Mouse (Mus musculus) liver, embryonic 14.5 days (tissue): ENCODE data around the gene Cebpa. TPM values are rescaled to one million over a fixed set of nuclear protein-coding genes. Genes with fewer than 3 reads are reported as not detected.

Experiments
- ATAC-seq: fragments of 200-750 bp; cut with Nextera tagmentation; 2 replicates; pipeline ENCODE4 v1.8.0; 2017; ENCODE audit warnings: moderate number of reproducible peaks, mild to moderate bottlenecking, moderate library complexity; ENCODE audit not compliant: insufficient read depth
- DNase-seq, 3 experiments: peaks; one replicate each; pipeline ENCODE4 v3.0.0-alpha.2; 2012 to 2013; ENCODE audit warnings: low read depth in 3 of 3, low spot score in 3 of 3
- H3K27ac ChIP-seq: fragments of 300-500 bp; sonication (generic); 2 replicates; pipeline ENCODE4 v1.5.1; 2014; ENCODE audit warnings: moderate library complexity, mild to moderate bottlenecking, control low read depth, inconsistent platforms
- H3K27me3 ChIP-seq: fragments of 300-500 bp; sonication (generic); 2 replicates; pipeline ENCODE4 v1.6.1; 2014; ENCODE audit warnings: mild to moderate bottlenecking, low read length, moderate library complexity; ENCODE audit not compliant: control insufficient read depth, insufficient read depth
- H3K36me3 ChIP-seq: fragments of 300-500 bp; sonication (generic); replicated peaks from 2 replicates; pipeline ENCODE4 v1.6.1; 2014; ENCODE audit warnings: low read depth; ENCODE audit not compliant: control insufficient read depth, insufficient read depth
- H3K4me1 ChIP-seq, 2 experiments: fragments of 200-500 bp in 1 of 2; fragments of 300-500 bp in 1 of 2; sonication (generic) in 1 of 2; replicated peaks; 2 replicates each; pipeline ENCODE4 v1.6.1; 2012 to 2014; ENCODE audit warnings: antibody characterized with exemption in 1 of 2, inconsistent platforms in 1 of 2, low read length in 1 of 2; ENCODE audit not compliant: control insufficient read depth in 2 of 2, insufficient read depth in 2 of 2
- H3K4me2 ChIP-seq: fragments of 300-500 bp; sonication (generic); 2 replicates; pipeline ENCODE4 v1.6.1; 2014; ENCODE audit warnings: low read depth, mild to moderate bottlenecking, control low read depth, moderate library complexity
- H3K4me3 ChIP-seq, 2 experiments: fragments of 200-500 bp in 1 of 2; fragments of 300-500 bp in 1 of 2; sonication (generic) in 1 of 2; 2 replicates each; pipeline ENCODE4 v1.5.1; 2012 to 2014; ENCODE audit warnings: low read depth in 2 of 2, low read length in 2 of 2, mild to moderate bottlenecking in 2 of 2, control low read depth in 1 of 2, inconsistent platforms in 1 of 2, moderate library complexity in 1 of 2; ENCODE audit not compliant: insufficient read depth in 1 of 2
- H3K9ac ChIP-seq: fragments of 300-500 bp; sonication (generic); replicated peaks from 2 replicates; pipeline ENCODE4 v1.6.1; 2014; ENCODE audit warnings: mild to moderate bottlenecking, control low read depth, moderate library complexity
- H3K9me3 ChIP-seq: fragments of 300-500 bp; sonication (generic); 2 replicates; pipeline ENCODE4 v1.6.1; 2016; ENCODE audit warnings: low read length, mixed read lengths; ENCODE audit not compliant: control insufficient read depth
- CTCF ChIP-seq: IDR thresholded peaks from 2 replicates; pipeline ENCODE4 v1.5.1; 2016; ENCODE audit warnings: antibody characterized with exemption, low read depth, control low read depth
- EP300 ChIP-seq: IDR thresholded peaks from 2 replicates; pipeline ENCODE4 v1.6.1; 2016; ENCODE audit warnings: antibody characterized with exemption, low read depth
- WGBS: fragments of 180-500 bp; shearing (Covaris S2); extraction: QIAGEN DNeasy Blood & Tissue Kit; methylation state at CpG from one replicate; pipeline ENCODE4 v1.1.7; 2014; ENCODE audit not compliant: insufficient replicate concordance; 5-methylcytosine and 5-hydroxymethylcytosine counted together
- polyA plus RNA-seq, 2 experiments: library from polyadenylated mRNA; depleted of rRNA in 1 of 2; stranded (reverse) in 1 of 2; unstranded in 1 of 2; fragments of >200 nt; fragmentation: Nextera tagmentation in 1 of 2; extraction: Ambion mirVana in 1 of 2; gene quantifications; 2 replicates each; pipeline versions ENCODE4 v1.2.1 to v1.2.3; 2012 to 2014

The Cebpa gene
- polyA plus RNA-seq, 2 experiments: 7.1 to 15.0 TPM

GRCm38 (mm10) chr7:35131601-35132000, 12.5 kb downstream of the Cebpa start:
- Histone ChIP-seq H3K9me3 (no peaks in the 10 kb centered on the region), H3K27me3 (no peaks in the 10 kb centered on the region), H3K9ac (no peak overlapping the region), H3K4me1 (peaks cover 0 to 14% of the 10 kb centered on the region in 2 experiments; a peak in 2 of 4 replicates), H3K36me3 (no peaks in the 10 kb centered on the region), H3K4me3 (no peak overlapping the region), H3K27ac (no peak overlapping the region), H3K4me2 (no peak overlapping the region)
- 80% methylated on average over 9 of the region's 9 CpGs for WGBS
- no peak for DNase-seq
- TF ChIP-seq CTCF: peak; percentile 16; the same call in 1 of the 2 replicates
- no peak for TF ChIP-seq EP300
- ATAC-seq: no peak

- no peaks in the 10 kb centered on the region for H3K36me3 ChIP-seq
- no peaks in the 10 kb centered on the region for H3K27me3 ChIP-seq
- no peak overlapping the region for H3K27ac ChIP-seq
- H3K4me1 ChIP-seq: 0 out of 4 replicates have a peak, but pooled peaks cover 0 to 1% of the 10 kb centered on the region in 2 experiments
- ATAC-seq (no peak), DNase-seq (no peak)
- H3K4me2 ChIP-seq: no peak overlapping the region
- WGBS: 43% methylated on average over 5 of the region's 5 CpGs
- H3K4me3 ChIP-seq: no peak overlapping the region
- H3K9ac ChIP-seq: no peak overlapping the region
- no peak for TF ChIP-seq CTCF
- no peak for TF ChIP-seq EP300
- H3K9me3 ChIP-seq: no peaks in the 10 kb centered on the region
These were observed 15.5 kb downstream of the Cebpa start for GRCm38 (mm10) chr7:35134621-35135020.

- H3K27ac ChIP-seq: no peak overlapping the region
- H3K36me3 ChIP-seq: no peaks in the 10 kb centered on the region
- H3K4me2 ChIP-seq: no peak overlapping the region
- DNase-seq (no peak), ATAC-seq (no peak)
- H3K4me1 ChIP-seq: peaks cover 0 to 4% of the 10 kb centered on the region in 2 experiments; a peak in 1 of 4 replicates
- H3K9ac ChIP-seq: no peak overlapping the region
- TF ChIP-seq EP300 (no peak), CTCF (no peak)
- WGBS: 55% methylated on average over 1 of the region's 1 CpGs
- H3K4me3 ChIP-seq: no peak overlapping the region
- H3K9me3 ChIP-seq: no peaks in the 10 kb centered on the region
- no peaks in the 10 kb centered on the region for H3K27me3 ChIP-seq
These were observed 18.4 kb downstream of the Cebpa start for GRCm38 (mm10) chr7:35137524-35137923.

- TF ChIP-seq EP300 (no peak), CTCF (no peak)
- Histone ChIP-seq H3K4me3 (no peak overlapping the region), H3K36me3 (no peaks in the 10 kb centered on the region), H3K4me2 (no peak overlapping the region), H3K9me3 (no peaks in the 10 kb centered on the region), H3K27me3 (no peaks in the 10 kb centered on the region), H3K4me1 (peaks cover 0 to 8% of the 10 kb centered on the region in 2 experiments; a peak in 1 of 4 replicates), H3K9ac (no peak overlapping the region), H3K27ac (no peak overlapping the region)
- ATAC-seq (no peak), DNase-seq (no peak)
- WGBS: 37% methylated on average over 4 of the region's 4 CpGs
These were observed 19.4 kb downstream of the Cebpa start for GRCm38 (mm10) chr7:35138481-35138880.

- Histone ChIP-seq H3K27me3 (no peaks in the 10 kb centered on the region), H3K27ac (no peak overlapping the region), H3K4me1 (peaks cover 0 to 14% of the 10 kb centered on the region in 2 experiments; a peak in 2 of 4 replicates), H3K4me2 (no peak overlapping the region), H3K9ac (no peak overlapping the region), H3K36me3 (no peaks in the 10 kb centered on the region), H3K4me3 (no peak overlapping the region), H3K9me3 (no peaks in the 10 kb centered on the region)
- ATAC-seq (no peak), DNase-seq (no peak)
- TF ChIP-seq EP300: no peak
- TF ChIP-seq CTCF: no peak
- 38% methylated on average over 5 of the region's 5 CpGs for WGBS
These were observed 20.8 kb downstream of the Cebpa start for GRCm38 (mm10) chr7:35139880-35140279.
